In the genomic region with DNA sequence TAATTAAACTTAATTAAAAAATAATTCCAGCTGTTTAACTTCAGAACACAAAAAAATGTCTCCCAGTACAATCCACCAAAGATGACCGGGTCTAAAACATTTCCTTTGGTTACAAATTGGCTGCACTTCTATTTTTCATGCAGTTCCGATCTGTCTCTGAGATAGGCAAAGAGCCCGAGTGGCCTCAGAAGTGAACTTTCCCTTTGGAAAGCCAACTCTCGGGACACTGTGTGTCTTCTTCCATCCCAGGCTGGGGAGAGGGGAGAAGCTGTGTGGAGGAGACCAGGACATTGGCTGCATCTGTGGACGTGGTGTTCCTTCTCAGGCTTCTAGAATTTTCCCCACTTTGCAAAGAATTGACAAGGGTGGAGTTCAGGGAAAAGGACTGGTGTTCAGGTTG, we compare ENCODE assay signal across 14 mouse cellular contexts.
"Had no signal": no experiment of that assay in that cellular context is flagged by ENCODE, and none has a peak within 500 bp of the region (broad histone marks: within the 10 kb centered on the region; RNA-seq: fewer than 3 reads in every experiment).

No protein-coding gene starts in this region.

- H3K4me3 ChIP-seq: left cerebral cortex, adult 2 months; limb, embryonic 15.5 days; liver, embryonic 12.5 days; midbrain, embryonic 12.5 days; neural tube, embryonic 13.5 days; stomach, embryonic 15.5 days had no signal

- H3K9me3 ChIP-seq: limb, embryonic 15.5 days; liver, embryonic 12.5 days; midbrain, embryonic 12.5 days; neural tube, embryonic 13.5 days; stomach, embryonic 15.5 days had no signal

- H3K27ac ChIP-seq: hindbrain, postnatal 0 days; left cerebral cortex, adult 2 months; limb, embryonic 15.5 days; liver, embryonic 12.5 days; macrophage; midbrain, embryonic 12.5 days; neural tube, embryonic 13.5 days; stomach, embryonic 15.5 days had no signal

- H3K36me3 ChIP-seq: limb, embryonic 15.5 days; liver, embryonic 12.5 days; midbrain, embryonic 12.5 days; neural tube, embryonic 13.5 days; stomach, embryonic 15.5 days had no signal

- DNase-seq: lung, embryonic 14.5 days; lung, postnatal 14 days; retina, postnatal 1 day; right cerebral cortex, postnatal 4 days; spleen, adult 18-20 months had no signal

- H3K4me2 ChIP-seq: limb, embryonic 15.5 days; liver, embryonic 12.5 days; lung, embryonic 14.5 days; midbrain, embryonic 12.5 days; neural tube, embryonic 13.5 days; stomach, embryonic 15.5 days had no signal

- H3K27me3 ChIP-seq: limb, embryonic 15.5 days; midbrain, embryonic 12.5 days; neural tube, embryonic 13.5 days; stomach, embryonic 15.5 days had no signal

- H3K9ac ChIP-seq: limb, embryonic 15.5 days; liver, embryonic 12.5 days; lung, embryonic 14.5 days; midbrain, embryonic 12.5 days; neural tube, embryonic 13.5 days; stomach, embryonic 15.5 days had no signal

- ATAC-seq: hindbrain, postnatal 0 days; liver, embryonic 12.5 days; midbrain, embryonic 16.5 days had no signal
